Mouse (Mus musculus): ENCODE data around the gene Nfic.

DNA sequence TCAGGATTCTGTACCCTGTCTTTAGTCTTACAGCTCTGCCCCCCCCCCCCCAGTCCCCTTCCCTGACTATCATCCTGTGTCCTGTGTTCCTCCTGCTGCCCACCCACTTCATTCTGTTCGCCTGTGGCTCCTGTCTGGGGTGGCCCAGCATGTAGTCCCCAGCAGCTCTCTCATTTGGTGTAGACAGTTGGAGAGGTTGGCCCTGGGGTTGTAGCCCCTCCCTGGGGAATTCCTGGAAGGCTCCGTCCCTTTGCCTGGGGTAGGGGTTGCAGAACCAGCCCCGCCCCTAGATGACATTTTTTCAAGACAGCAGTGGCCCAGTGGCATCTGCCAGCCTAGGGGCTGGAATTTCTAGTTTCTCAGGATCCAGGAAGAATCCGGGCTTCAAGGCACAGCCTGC lies 97.2 kb downstream of the Nfic start:
- no peak for TF ChIP-seq CTCF (IDR thresholded peaks at IDR 0.05; ENCODE audit: borderline replicate concordance, control insufficient read depth, extremely low read depth, insufficient read depth, low read length, poor library complexity)
- TF ChIP-seq POLR2A (IDR thresholded peaks at IDR 0.05; ENCODE audit: control insufficient read depth, extremely low read depth, insufficient read depth, low read length, poor library complexity) = no peak

Data from thymus, adult 2 months (tissue).